Mouse (Mus musculus) neural tube, postnatal 0 days (tissue): ENCODE measurements around the gene Cox7a1. TPM values are rescaled to one million over a fixed set of nuclear protein-coding genes. Genes with fewer than 3 reads are reported as not detected.

ENCODE experiments used
- polyA plus RNA-seq: library from polyadenylated mRNA; unstranded; fragments of >200 nt; fragmentation: Nextera tagmentation; extraction: Ambion mirVana; gene quantifications from 2 replicates; pipeline ENCODE4 v1.2.1, GENCODE M21; 2015

The Cox7a1 gene
- 5.8 and 7.4 TPM in 2 replicates for polyA plus RNA-seq

GRCm38 (mm10) chr7:30183879-30184289, at the start of gene Cox7a1:
Cox7a1 (plus strand) TSS chr7:30184144.

GRCm38 (mm10) chr7:30169583-30170282, 14.2 kb upstream of the Cox7a1 start, which contains the start of gene Zfp146:
Zfp146 (minus strand) TSS chr7:30169750.

GRCm38 (mm10) chr7:30198481-30198971, 14.6 kb downstream of the Cox7a1 start, which contains the start of gene Capns1:
Capns1 (minus strand) TSS chr7:30198811.

GRCm38 (mm10) chr7:30231669-30232454, 47.9 kb downstream of the Cox7a1 start, which contains the start of the genes Polr2i and Tbcb:
Polr2i (plus strand) TSS chr7:30231948.
Tbcb (minus strand) TSS chr7:30232272.

GRCm38 (mm10) chr7:30235625-30236024, 51.7 kb downstream of the Cox7a1 start, which contains the start of gene Ovol3:
Ovol3 (minus strand) TSS chr7:30235725.

Other genes with a start within 250 kb of the Cox7a1 start
- 14.1 and 18.0 TPM in 2 replicates for gene Zfp74, start 230.1 kb upstream of the Cox7a1 start, polyA plus RNA-seq
- 3.5 and 3.8 TPM in 2 replicates for gene Zfp568, start 200.2 kb upstream of the Cox7a1 start, polyA plus RNA-seq
- gene Zfp14, start 132.8 kb upstream of the Cox7a1 start, polyA plus RNA-seq = 7.7 and 8.9 TPM in 2 replicates
- 6.1 and 7.4 TPM in 2 replicates for gene Zfp82, start 111.2 kb upstream of the Cox7a1 start, polyA plus RNA-seq
- gene Gm26920, start 93.7 kb upstream of the Cox7a1 start, polyA plus RNA-seq = 1.3 TPM in 1 of 2 replicates, not detected in the other
- gene Zfp566, start 93.6 kb upstream of the Cox7a1 start, polyA plus RNA-seq = 14.9 and 16.5 TPM in 2 replicates
- gene Zfp260, start 89.4 kb upstream of the Cox7a1 start, polyA plus RNA-seq = 43.7 and 49.3 TPM in 2 replicates
- 13.8 and 20.1 TPM in 2 replicates for gene Zfp382, start 62.2 kb upstream of the Cox7a1 start, polyA plus RNA-seq
- 7.4 and 8.8 TPM in 2 replicates for gene Zfp146, start 14.4 kb upstream of the Cox7a1 start, polyA plus RNA-seq
- gene Capns1, start 14.7 kb downstream of the Cox7a1 start, polyA plus RNA-seq = 112 and 118 TPM in 2 replicates
- gene Polr2i, start 47.8 kb downstream of the Cox7a1 start, polyA plus RNA-seq = 188 and 198 TPM in 2 replicates
- gene Tbcb, start 48.1 kb downstream of the Cox7a1 start, polyA plus RNA-seq = 477 and 510 TPM in 2 replicates
- gene Ovol3, start 51.6 kb downstream of the Cox7a1 start, polyA plus RNA-seq = not detected in 2 replicates
- gene Thap8, start 96.0 kb downstream of the Cox7a1 start, polyA plus RNA-seq = 0.57 and 0.79 TPM in 2 replicates
- gene Wdr62, start 96.3 kb downstream of the Cox7a1 start, polyA plus RNA-seq = 3.5 TPM in 2 replicates
- gene Clip3, start 107.6 kb downstream of the Cox7a1 start, polyA plus RNA-seq = 106 and 124 TPM in 2 replicates
- gene Alkbh6, start 124.6 kb downstream of the Cox7a1 start, polyA plus RNA-seq = 129 and 146 TPM in 2 replicates
- 12.1 and 14.5 TPM in 2 replicates for gene Syne4, start 130.7 kb downstream of the Cox7a1 start, polyA plus RNA-seq
- gene E130208F15Rik, start 137.6 kb downstream of the Cox7a1 start, polyA plus RNA-seq = not detected in 2 replicates
- gene Sdhaf1, start 139.8 kb downstream of the Cox7a1 start, polyA plus RNA-seq = 20.0 and 20.8 TPM in 2 replicates
- 17.5 and 17.7 TPM in 2 replicates for gene Lrfn3, start 178.6 kb downstream of the Cox7a1 start, polyA plus RNA-seq
- 65.9 and 77.3 TPM in 2 replicates for gene Tyrobp, start 229.6 kb downstream of the Cox7a1 start, polyA plus RNA-seq
- 0.81 and 1.1 TPM in 2 replicates for gene Hcst, start 235.7 kb downstream of the Cox7a1 start, polyA plus RNA-seq
- 2.8 and 3.3 TPM in 2 replicates for gene Nfkbid, start 237.6 kb downstream of the Cox7a1 start, polyA plus RNA-seq